Mouse (Mus musculus): ENCODE measurements around the gene Nfkb1. TPM values are rescaled to one million over a fixed set of nuclear protein-coding genes. Genes with fewer than 3 reads are reported as not detected.

Nfkb1 gene
- polyA plus RNA-seq, 1 experiment from 2014 or later = 53.4 TPM

GRCm38 (mm10) chr3:135586060-135586459 lies 105.3 kb downstream of the Nfkb1 start:
- Histone ChIP-seq H3K27ac (no peak overlapping the region), H3K4me3 (ENCODE audit: inconsistent target) (no peak overlapping the region), H3K36me3 (ENCODE audit: inconsistent target) (peaks cover 71% of the 10 kb centered on the region), H3K79me2 (ENCODE audit: inconsistent target) (no peaks in the 10 kb centered on the region)
- WGBS (ENCODE audit: missing documents) = 88% methylated on average over 2 of the region's 2 CpGs

GRCm38 (mm10) chr3:135585482-135585881 lies 105.9 kb downstream of the Nfkb1 start:
- peaks cover 65% of the 10 kb centered on the region for H3K36me3 ChIP-seq (ENCODE audit: inconsistent target)
- H3K4me3 ChIP-seq (ENCODE audit: inconsistent target) = no peak overlapping the region
- no peaks in the 10 kb centered on the region for H3K79me2 ChIP-seq (ENCODE audit: inconsistent target)
- H3K27ac ChIP-seq = no peak overlapping the region
- WGBS (ENCODE audit: missing documents) = 82% methylated on average over 6 of the region's 6 CpGs

GRCm38 (mm10) chr3:135582246-135582645 lies 109.1 kb downstream of the Nfkb1 start:
- WGBS (ENCODE audit: missing documents) = 85% methylated on average over 7 of the region's 7 CpGs
- Histone ChIP-seq H3K36me3 (ENCODE audit: inconsistent target) (peaks cover 33% of the 10 kb centered on the region), H3K79me2 (ENCODE audit: inconsistent target) (no peaks in the 10 kb centered on the region), H3K4me3 (ENCODE audit: inconsistent target) (no peak overlapping the region), H3K27ac (no peak overlapping the region)

- WGBS (ENCODE audit: missing documents) = 57% methylated on average over 10 of the region's 10 CpGs
- no peak overlapping the region for H3K4me3 ChIP-seq (ENCODE audit: inconsistent target)
- peaks cover 27% of the 10 kb centered on the region for H3K36me3 ChIP-seq (ENCODE audit: inconsistent target)
- H3K27ac ChIP-seq = no peak overlapping the region
- no peaks in the 10 kb centered on the region for H3K79me2 ChIP-seq (ENCODE audit: inconsistent target)
Measured at GRCm38 (mm10) chr3:135581606-135582117, 109.7 kb downstream of the Nfkb1 start.

GRCm38 (mm10) chr3:135580439-135581275 lies 110.7 kb downstream of the Nfkb1 start:
- Histone ChIP-seq H3K36me3 (ENCODE audit: inconsistent target) (peaks cover 17% of the 10 kb centered on the region), H3K27ac (no peak overlapping the region), H3K79me2 (ENCODE audit: inconsistent target) (no peaks in the 10 kb centered on the region), H3K4me3 (ENCODE audit: inconsistent target) (no peak overlapping the region)
- WGBS (ENCODE audit: missing documents) = 74% methylated on average over 21 of the region's 21 CpGs

- WGBS (ENCODE audit: missing documents) = 40% methylated on average over 4 of the region's 4 CpGs
Measured at GRCm38 (mm10) chr3:135579179-135579578, 112.2 kb downstream of the Nfkb1 start.

DNA sequence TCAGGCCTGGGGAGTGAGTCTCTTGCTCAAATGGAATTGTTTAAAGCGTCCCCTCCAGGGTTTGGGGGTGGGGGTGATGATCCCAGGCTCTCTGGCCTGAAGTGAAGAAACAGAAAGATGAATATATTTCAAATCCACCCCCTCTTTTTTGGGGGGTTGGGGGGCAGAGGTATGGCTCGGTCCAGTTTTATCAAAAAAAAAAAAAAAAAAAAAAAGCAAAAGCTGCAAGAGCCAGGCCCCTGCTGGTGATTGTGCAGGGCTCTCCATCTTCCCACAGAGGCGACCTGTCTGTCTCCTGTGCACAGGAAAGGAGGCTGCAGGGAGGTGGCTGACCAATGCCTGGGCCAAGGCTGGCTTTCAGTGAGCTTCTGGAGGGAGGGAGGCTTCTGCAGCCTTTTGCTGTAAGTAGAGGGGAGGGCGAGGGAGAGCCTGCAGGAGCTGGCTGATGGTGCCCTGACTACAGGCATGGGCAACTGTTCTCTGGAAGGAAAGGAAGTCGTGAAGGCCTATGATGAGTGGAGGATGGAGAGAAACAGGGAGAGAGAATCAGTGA lies 112.7 kb downstream of the Nfkb1 start:
- Histone ChIP-seq H3K27ac (no peak overlapping the region), H3K36me3 (ENCODE audit: inconsistent target) (no peaks in the 10 kb centered on the region), H3K4me3 (ENCODE audit: inconsistent target) (no peak overlapping the region), H3K79me2 (ENCODE audit: inconsistent target) (no peaks in the 10 kb centered on the region)
- WGBS (ENCODE audit: missing documents) = 79% methylated on average over 4 of the region's 5 CpGs

More at GRCm38 (mm10) chr3:135579179-135579578, 112.2 kb downstream of the Nfkb1 start:
- Histone ChIP-seq H3K4me3 (ENCODE audit: inconsistent target) (no peak overlapping the region), H3K27ac (no peak overlapping the region), H3K79me2 (ENCODE audit: inconsistent target) (no peaks in the 10 kb centered on the region), H3K36me3 (ENCODE audit: inconsistent target) (peaks cover 3% of the 10 kb centered on the region; the same call in 1 of the 2 replicates)

GRCm38 (mm10) chr3:135575126-135575525 lies 116.2 kb downstream of the Nfkb1 start:
- Histone ChIP-seq H3K27ac (no peak overlapping the region), H3K36me3 (ENCODE audit: inconsistent target) (peaks cover 13% of the 10 kb centered on the region), H3K4me3 (ENCODE audit: inconsistent target) (no peak overlapping the region), H3K79me2 (ENCODE audit: inconsistent target) (no peaks in the 10 kb centered on the region)
- WGBS (ENCODE audit: missing documents) = 87% methylated on average over 3 of the region's 3 CpGs

- Histone ChIP-seq H3K27ac (no peak overlapping the region), H3K79me2 (ENCODE audit: inconsistent target) (no peaks in the 10 kb centered on the region), H3K4me3 (ENCODE audit: inconsistent target) (no peak overlapping the region), H3K36me3 (ENCODE audit: inconsistent target) (peaks cover 23% of the 10 kb centered on the region)
- 58% methylated on average over 6 of the region's 6 CpGs for WGBS (ENCODE audit: missing documents)
Measured at GRCm38 (mm10) chr3:135573051-135573450, 118.3 kb downstream of the Nfkb1 start.

GRCm38 (mm10) chr3:135571540-135571939 lies 119.8 kb downstream of the Nfkb1 start:
- H3K79me2 ChIP-seq (ENCODE audit: inconsistent target) = no peaks in the 10 kb centered on the region
- no peak overlapping the region for H3K27ac ChIP-seq
- H3K4me3 ChIP-seq (ENCODE audit: inconsistent target) = no peak overlapping the region
- peaks cover 32% of the 10 kb centered on the region for H3K36me3 ChIP-seq (ENCODE audit: inconsistent target)
- 89% methylated on average over 13 of the region's 13 CpGs for WGBS (ENCODE audit: missing documents)

DNA sequence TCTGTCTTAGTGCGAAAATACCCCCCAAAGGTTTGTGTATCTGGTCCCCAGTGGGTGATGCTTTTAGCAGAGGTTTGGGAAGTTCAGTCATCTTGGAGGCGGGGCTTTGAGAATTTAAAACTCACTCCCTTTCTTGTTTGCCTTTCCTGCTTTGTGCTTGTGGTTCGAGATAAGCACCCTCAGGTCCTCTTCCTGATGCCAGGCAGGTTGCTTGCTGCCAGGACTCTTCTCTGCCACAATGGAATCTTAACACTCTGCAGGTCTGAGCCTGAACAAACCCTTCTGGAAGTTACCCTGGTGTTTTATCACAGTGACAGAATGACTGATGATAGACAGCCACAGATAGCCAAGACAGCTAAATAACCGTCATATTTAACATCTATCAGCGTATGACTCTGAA lies 122.7 kb downstream of the Nfkb1 start:
- Histone ChIP-seq H3K36me3 (ENCODE audit: inconsistent target) (peaks cover 46% of the 10 kb centered on the region), H3K79me2 (ENCODE audit: inconsistent target) (no peaks in the 10 kb centered on the region), H3K27ac (no peak overlapping the region), H3K4me3 (ENCODE audit: inconsistent target) (no peak overlapping the region)
- WGBS (ENCODE audit: missing documents) = 71% methylated on average over 5 of the region's 5 CpGs

- Histone ChIP-seq H3K4me3 (ENCODE audit: inconsistent target) (no peak overlapping the region), H3K27ac (no peak overlapping the region), H3K79me2 (ENCODE audit: inconsistent target) (no peaks in the 10 kb centered on the region), H3K36me3 (ENCODE audit: inconsistent target) (peaks cover 53% of the 10 kb centered on the region)
- WGBS (ENCODE audit: missing documents) = 82% methylated on average over 6 of the region's 6 CpGs
Measured at GRCm38 (mm10) chr3:135567888-135568287, 123.5 kb downstream of the Nfkb1 start.

GRCm38 (mm10) chr3:135565306-135565705 lies 126.0 kb downstream of the Nfkb1 start:
- Histone ChIP-seq H3K79me2 (ENCODE audit: inconsistent target) (no peaks in the 10 kb centered on the region), H3K36me3 (ENCODE audit: inconsistent target) (peaks cover 54% of the 10 kb centered on the region), H3K27ac (no peak overlapping the region), H3K4me3 (ENCODE audit: inconsistent target) (no peak overlapping the region)
- WGBS (ENCODE audit: missing documents) = 46% methylated on average over 4 of the region's 4 CpGs

DNA sequence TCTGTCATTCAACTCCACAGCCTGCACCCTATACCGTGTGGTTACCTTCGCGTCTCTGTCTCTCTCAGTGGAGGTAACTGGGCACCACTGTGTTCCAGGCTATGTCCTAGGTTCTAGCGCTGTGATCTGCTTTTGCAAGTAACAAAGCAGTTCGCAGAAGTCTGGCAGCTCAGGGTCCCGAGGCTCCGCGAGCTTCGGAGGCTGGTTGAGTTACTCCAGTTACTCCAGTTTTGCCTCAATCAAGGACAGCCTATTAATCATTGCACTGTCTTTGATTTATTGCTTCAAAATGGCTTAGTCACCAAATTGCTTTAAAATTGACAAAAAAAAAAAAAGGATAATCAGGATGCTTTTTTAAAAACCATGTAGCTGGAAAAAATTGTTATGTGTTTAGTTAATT lies 126.6 kb downstream of the Nfkb1 start:
- Histone ChIP-seq H3K4me3 (ENCODE audit: inconsistent target) (no peak overlapping the region), H3K79me2 (ENCODE audit: inconsistent target) (no peaks in the 10 kb centered on the region), H3K27ac (no peak overlapping the region), H3K36me3 (ENCODE audit: inconsistent target) (peaks cover 48% of the 10 kb centered on the region)
- WGBS (ENCODE audit: missing documents) = 99% methylated on average over 9 of the region's 9 CpGs

DNA sequence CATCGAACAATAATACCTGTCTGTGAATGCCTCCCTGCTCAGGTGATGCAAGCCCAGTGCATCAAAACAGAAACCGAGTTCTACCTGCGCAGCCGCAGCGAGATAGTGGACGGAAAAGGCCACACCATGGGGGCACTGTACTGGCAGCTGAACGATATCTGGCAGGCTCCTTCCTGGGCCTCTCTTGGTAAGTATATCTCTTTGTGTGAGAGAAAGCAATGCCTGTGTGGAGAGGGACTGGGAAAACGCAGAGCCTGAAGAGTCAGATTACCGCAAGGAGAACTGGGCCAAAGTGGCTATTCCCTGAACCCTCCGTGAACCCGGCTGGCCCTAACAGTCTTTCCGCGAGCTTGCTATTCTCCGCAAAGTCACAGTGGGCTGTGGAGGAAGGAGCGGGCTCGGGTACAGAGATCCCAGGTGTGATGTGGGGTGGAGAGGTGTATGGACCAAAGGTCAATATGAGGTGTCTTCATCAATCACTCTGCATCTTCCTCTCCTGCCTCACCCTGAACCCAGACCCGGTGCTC lies 128.1 kb downstream of the Nfkb1 start:
- H3K79me2 ChIP-seq (ENCODE audit: inconsistent target) = no peaks in the 10 kb centered on the region
- WGBS (ENCODE audit: missing documents) = 94% methylated on average over 15 of the region's 17 CpGs
- no peak overlapping the region for H3K27ac ChIP-seq
- peaks cover 44% of the 10 kb centered on the region for H3K36me3 ChIP-seq (ENCODE audit: inconsistent target)
- H3K4me3 ChIP-seq (ENCODE audit: inconsistent target) = no peak overlapping the region
